In the genomic region with DNA sequence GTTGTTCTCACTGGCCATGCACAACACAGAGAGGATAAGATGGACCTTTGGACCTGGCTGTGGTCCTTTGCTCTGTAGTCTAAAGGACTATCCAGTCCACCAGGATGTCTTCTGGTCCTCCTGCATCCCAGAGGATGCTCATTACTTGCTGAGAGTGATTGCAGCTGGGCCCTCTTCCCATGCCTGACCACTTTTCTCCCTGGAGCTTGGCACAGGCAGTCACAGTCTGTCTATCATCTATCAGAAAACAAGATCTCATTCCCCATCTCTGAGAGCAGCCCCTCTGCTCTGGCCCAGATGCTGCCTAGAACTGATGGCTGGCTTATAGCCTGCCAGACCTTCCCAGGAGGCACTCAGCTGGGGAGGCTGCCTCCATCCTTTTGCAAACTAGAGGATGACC, we compare ENCODE assay signal across 10 mouse cellular contexts.
DNase-seq lines count a peak whose midpoint lies in the region; ATAC-seq and TF ChIP-seq lines count a peak whose summit lies in the region.
"Had no signal": no experiment of that assay in that cellular context is flagged by ENCODE, and none has a peak within 500 bp of the region (broad histone marks: within the 10 kb centered on the region; RNA-seq: fewer than 3 reads in every experiment).

No protein-coding gene starts in this region.

- peaks cover 54% of the 10 kb centered on the region for H3K4me1 ChIP-seq in midbrain, embryonic 10.5 days
- peaks cover 12% of the 10 kb centered on the region for H3K4me1 ChIP-seq in midbrain, postnatal 0 days (ENCODE audit: insufficient read depth, low read length)
- peaks cover 61% of the 10 kb centered on the region for H3K4me1 ChIP-seq in forebrain, embryonic 15.5 days
- H3K4me1 ChIP-seq in limb, embryonic 13.5 days: peaks cover 14% of the 10 kb centered on the region
- peaks cover 10% of the 10 kb centered on the region; the same call in 1 of the 2 replicates for H3K4me1 ChIP-seq in stomach, embryonic 16.5 days (ENCODE audit: control insufficient read depth, insufficient read depth, low read length)

- H3K4me2 ChIP-seq in midbrain, postnatal 0 days (ENCODE audit: low read depth, low read length, poor library complexity, severe bottlenecking): no peak overlapping the region
- H3K4me2 ChIP-seq in forebrain, embryonic 15.5 days (replicated peaks): peak overlapping the region; percentile 35
- peak overlapping the region; percentile 55 for H3K4me2 ChIP-seq in limb, embryonic 13.5 days (replicated peaks)
- H3K4me2 ChIP-seq in stomach, embryonic 16.5 days (ENCODE audit: low read depth, low read length): peak overlapping the region; percentile 57; the same call in 1 of the 2 replicates

- no peak for TF ChIP-seq CTCF in midbrain, postnatal 0 days (IDR thresholded peaks at IDR 0.05)

- peak overlapping the region; percentile 46 for H3K4me3 ChIP-seq in midbrain, embryonic 10.5 days
- H3K4me3 ChIP-seq in midbrain, postnatal 0 days (ENCODE audit: low read depth, low read length): no peak overlapping the region
- no peak overlapping the region for H3K4me3 ChIP-seq in forebrain, embryonic 15.5 days
- peak overlapping the region; percentile 25; the same call in 1 of the 2 replicates for H3K4me3 ChIP-seq in limb, embryonic 13.5 days
- H3K4me3 ChIP-seq in stomach, embryonic 16.5 days (replicated peaks; ENCODE audit: low read length): no peak overlapping the region

- ATAC-seq in midbrain, postnatal 0 days (ENCODE audit: low FRiP score): no peak
- peak; percentile 29; the same call in 1 of the 2 replicates for ATAC-seq in forebrain, embryonic 15.5 days (replicated peaks)
- ATAC-seq in limb, embryonic 13.5 days (ENCODE audit: low FRiP score, low read depth): no peak
- no peak for ATAC-seq in stomach, embryonic 16.5 days (ENCODE audit: insufficient read depth, low FRiP score)

- peak overlapping the region; percentile 81 for H3K27ac ChIP-seq in midbrain, embryonic 10.5 days (replicated peaks)
- H3K27ac ChIP-seq in midbrain, postnatal 0 days (ENCODE audit: low read depth, low read length): no peak overlapping the region
- H3K27ac ChIP-seq in forebrain, embryonic 15.5 days (replicated peaks): peak overlapping the region; percentile 87
- H3K27ac ChIP-seq in limb, embryonic 13.5 days: no peak overlapping the region
- no peak overlapping the region for H3K27ac ChIP-seq in stomach, embryonic 16.5 days (ENCODE audit: low read length)
- H3K27ac ChIP-seq: heart, embryonic 15.5 days had no signal

- H3K36me3 ChIP-seq in midbrain, embryonic 10.5 days: no peaks in the 10 kb centered on the region
- no peaks in the 10 kb centered on the region for H3K36me3 ChIP-seq in midbrain, postnatal 0 days (ENCODE audit: insufficient read depth, low read length)
- H3K36me3 ChIP-seq in forebrain, embryonic 15.5 days: no peaks in the 10 kb centered on the region
- no peaks in the 10 kb centered on the region for H3K36me3 ChIP-seq in limb, embryonic 13.5 days
- H3K36me3 ChIP-seq in stomach, embryonic 16.5 days (ENCODE audit: control insufficient read depth, insufficient read depth, low read length): no peaks in the 10 kb centered on the region
- H3K36me3 ChIP-seq: heart, embryonic 15.5 days had no signal

- DNase-seq in midbrain, embryonic 10.5 days (ENCODE audit: low spot score): no peak
- DNase-seq in midbrain, postnatal 0 days (ENCODE audit: low spot score): no peak
- no peak for DNase-seq in lung, postnatal 36 days
- DNase-seq in spleen, postnatal 14 days (ENCODE audit: low spot score in 2 of 2): no peak
- DNase-seq in cerebellum, postnatal 10 days: no peak
- DNase-seq: lung, adult 2 months had no signal

- H3K27me3 ChIP-seq in midbrain, embryonic 10.5 days (ENCODE audit: low read depth, poor library complexity, severe bottlenecking): peaks cover 38% of the 10 kb centered on the region
- H3K27me3 ChIP-seq in midbrain, postnatal 0 days (ENCODE audit: insufficient read depth, low read length): no peaks in the 10 kb centered on the region
- no peaks in the 10 kb centered on the region for H3K27me3 ChIP-seq in forebrain, embryonic 15.5 days
- H3K27me3 ChIP-seq in limb, embryonic 13.5 days: peaks cover 54% of the 10 kb centered on the region
- peaks cover 15% of the 10 kb centered on the region for H3K27me3 ChIP-seq in stomach, embryonic 16.5 days (ENCODE audit: control insufficient read depth, insufficient read depth, low read length)

- H3K9me3 ChIP-seq in midbrain, embryonic 10.5 days (replicated peaks): no peaks in the 10 kb centered on the region
- H3K9me3 ChIP-seq in midbrain, postnatal 0 days (ENCODE audit: low read length): no peaks in the 10 kb centered on the region
- no peaks in the 10 kb centered on the region for H3K9me3 ChIP-seq in forebrain, embryonic 15.5 days
- no peaks in the 10 kb centered on the region for H3K9me3 ChIP-seq in limb, embryonic 13.5 days
- no peaks in the 10 kb centered on the region for H3K9me3 ChIP-seq in stomach, embryonic 16.5 days (replicated peaks; ENCODE audit: control insufficient read depth, low read length)
- H3K9me3 ChIP-seq: heart, embryonic 15.5 days had no signal

- no peak overlapping the region for H3K9ac ChIP-seq in midbrain, postnatal 0 days (replicated peaks; ENCODE audit: low read length, poor library complexity, severe bottlenecking)
- H3K9ac ChIP-seq in forebrain, embryonic 15.5 days (replicated peaks): no peak overlapping the region
- no peak overlapping the region for H3K9ac ChIP-seq in limb, embryonic 13.5 days
- no peak overlapping the region for H3K9ac ChIP-seq in stomach, embryonic 16.5 days (ENCODE audit: low read length)
- H3K9ac ChIP-seq: heart, embryonic 15.5 days had no signal

Comparison
In these comparisons a context has a peak if more than half of its experiments do, and no peak if none do; other contexts are left out.
1. H3K27ac ChIP-seq: peak in midbrain, embryonic 10.5 days (single experiment) and forebrain, embryonic 15.5 days (single experiment); none in midbrain, postnatal 0 days (single experiment), limb, embryonic 13.5 days (single experiment) and stomach, embryonic 16.5 days (single experiment).
2. H3K4me3 ChIP-seq: peak in midbrain, embryonic 10.5 days (single experiment) and limb, embryonic 13.5 days (single experiment); none in midbrain, postnatal 0 days (single experiment), forebrain, embryonic 15.5 days (single experiment) and stomach, embryonic 16.5 days (single experiment).